Mouse (Mus musculus) neural tube, embryonic 12.5 days (tissue): Measurements from ENCODE around the gene Fem1a. TPM values are rescaled to one million over a fixed set of nuclear protein-coding genes. Genes with fewer than 3 reads are reported as not detected.
A peak's percentile ranks its signal among the peaks of the same experiment; 100 is the strongest.
"Not testable (repeated sequence)": the region's sequence is repeated elsewhere in the genome, so short reads cannot be mapped to it uniquely, and the experiment has no call there.

Experiments used
- ATAC-seq: fragments of 200-750 bp; cut with Nextera tagmentation; 2 replicates; pipeline ENCODE4 v1.8.0; 2017; ENCODE audit warnings: low read depth, mild to moderate bottlenecking, moderate TSS enrichment, moderate library complexity; ENCODE audit not compliant: low FRiP score
- H3K27ac ChIP-seq: fragments of 300-500 bp; sonication (generic); 2 replicates; pipeline ENCODE4 v1.5.1; 2016
- H3K27me3 ChIP-seq: fragments of 300-500 bp; sonication (generic); replicated peaks from 2 replicates; pipeline ENCODE4 v1.6.1; 2016; ENCODE audit warnings: mild to moderate bottlenecking
- H3K36me3 ChIP-seq: fragments of 300-500 bp; sonication (generic); 2 replicates; pipeline ENCODE4 v1.6.1; 2016; ENCODE audit warnings: mild to moderate bottlenecking
- H3K4me1 ChIP-seq: fragments of 300-500 bp; sonication (generic); 2 replicates; pipeline ENCODE4 v1.6.1; 2016
- H3K4me2 ChIP-seq: fragments of 300-500 bp; sonication (generic); replicated peaks from 2 replicates; pipeline ENCODE4 v1.6.1; 2016; ENCODE audit warnings: mild to moderate bottlenecking
- H3K4me3 ChIP-seq: fragments of 300-500 bp; sonication (generic); 2 replicates; pipeline ENCODE4 v1.5.1; 2016
- H3K9ac ChIP-seq: fragments of 300-500 bp; sonication (generic); 2 replicates; pipeline ENCODE4 v1.6.1; 2016; ENCODE audit warnings: mild to moderate bottlenecking
- H3K9me3 ChIP-seq: fragments of 300-500 bp; sonication (generic); 2 replicates; pipeline ENCODE4 v1.6.1; 2016; ENCODE audit warnings: mild to moderate bottlenecking
- WGBS: fragments of 180-500 bp; shearing (Covaris S2); methylation state at CpG from one replicate; pipeline ENCODE4 v1.1.7; 2016; 5-methylcytosine and 5-hydroxymethylcytosine counted together
- polyA plus RNA-seq: library from polyadenylated mRNA; unstranded; fragments of >200 nt; fragmentation: Nextera tagmentation; extraction: Ambion mirVana; gene quantifications from 2 replicates; pipeline ENCODE4 v1.2.1, GENCODE M21; 2016

The Fem1a gene
- polyA plus RNA-seq, 1 experiment from 2014 or later = 20.6 TPM

DNA sequence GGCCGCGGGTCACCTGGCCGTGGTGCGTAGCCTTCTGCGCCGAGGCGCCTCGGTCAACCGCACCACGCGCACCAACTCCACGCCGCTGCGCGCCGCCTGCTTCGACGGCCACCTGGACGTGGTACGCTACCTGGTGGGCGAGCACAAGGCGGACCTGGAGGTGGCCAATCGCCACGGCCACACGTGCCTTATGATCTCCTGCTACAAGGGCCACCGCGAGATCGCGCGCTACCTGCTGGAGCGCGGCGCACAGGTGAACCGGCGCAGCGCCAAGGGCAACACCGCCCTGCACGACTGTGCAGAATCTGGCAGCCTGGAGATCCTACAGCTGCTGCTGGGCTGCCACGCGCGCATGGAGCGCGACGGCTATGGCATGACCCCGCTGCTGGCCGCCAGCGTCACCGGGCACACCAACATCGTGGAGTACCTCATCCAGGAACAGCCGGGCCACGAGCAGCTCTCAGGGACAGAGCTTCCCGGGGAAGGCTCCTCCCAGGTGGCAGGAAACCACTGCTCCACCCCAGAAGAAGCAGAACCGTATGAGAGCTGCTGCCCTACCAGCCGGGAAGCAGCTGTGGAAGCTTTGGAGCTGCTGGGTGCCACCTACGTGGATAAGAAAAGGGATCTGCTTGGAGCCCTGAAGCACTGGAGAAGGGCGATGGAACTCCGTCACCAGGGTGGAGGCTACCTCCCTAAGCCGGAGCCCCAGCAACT is 728 bp downstream of the Fem1a start:
- Histone ChIP-seq H3K4me1 (peaks cover 43% of the 10 kb centered on the region), H3K4me3 (peak overlapping the region; percentile 78), H3K27me3 (no peaks in the 10 kb centered on the region), H3K27ac (0 out of 2 replicates have a peak overlapping the region, but pooled peaks have one; percentile 50), H3K36me3 (peaks cover 44% of the 10 kb centered on the region), H3K4me2 (peak overlapping the region; percentile 92), H3K9me3 (no peaks in the 10 kb centered on the region), H3K9ac (peak overlapping the region; percentile 68)
- WGBS = 13% methylated on average over 58 of the region's 58 CpGs
- no peak for ATAC-seq

GRCm38 (mm10) chr17:56258269-56258668 is 1.7 kb downstream of the Fem1a start:
- peaks cover 52% of the 10 kb centered on the region for H3K36me3 ChIP-seq
- not testable (repeated sequence) for H3K9ac ChIP-seq
- WGBS = 94% methylated on average over 19 of the region's 19 CpGs

GRCm38 (mm10) chr17:56258812-56259211 is 2.2 kb downstream of the Fem1a start:
- not testable (repeated sequence) for H3K27ac ChIP-seq, H3K4me3 ChIP-seq, ATAC-seq, H3K27me3 ChIP-seq, H3K9me3 ChIP-seq
- 89% methylated on average over 2 of the region's 2 CpGs for WGBS
- peaks cover 52% of the 10 kb centered on the region for H3K36me3 ChIP-seq
- peaks cover 43% of the 10 kb centered on the region for H3K4me1 ChIP-seq
- 0 out of 2 replicates have a peak overlapping the region, but pooled peaks have one; percentile 26 for H3K9ac ChIP-seq
- H3K4me2 ChIP-seq = peak overlapping the region; percentile 92

More at GRCm38 (mm10) chr17:56258269-56258668, 1.7 kb downstream of the Fem1a start:
- peak overlapping the region; percentile 92 for H3K4me2 ChIP-seq
- not testable (repeated sequence) for ATAC-seq, H3K27ac ChIP-seq, H3K27me3 ChIP-seq, H3K9me3 ChIP-seq, H3K4me3 ChIP-seq
- H3K4me1 ChIP-seq = peaks cover 43% of the 10 kb centered on the region

GRCm38 (mm10) chr17:56259301-56260037 is 2.9 kb downstream of the Fem1a start:
- peaks cover 43% of the 10 kb centered on the region for H3K4me1 ChIP-seq
- H3K4me3 ChIP-seq = no peak overlapping the region
- H3K9me3 ChIP-seq = no peaks in the 10 kb centered on the region
- H3K36me3 ChIP-seq = peaks cover 52% of the 10 kb centered on the region
- no peak for ATAC-seq
- peak overlapping the region; percentile 92; the same call in 1 of the 2 replicates for H3K4me2 ChIP-seq
- WGBS = 93% methylated on average over 10 of the region's 10 CpGs
- H3K9ac ChIP-seq = 0 out of 2 replicates have a peak overlapping the region, but pooled peaks have one; percentile 26
- no peaks in the 10 kb centered on the region for H3K27me3 ChIP-seq
- no peak overlapping the region for H3K27ac ChIP-seq

DNA sequence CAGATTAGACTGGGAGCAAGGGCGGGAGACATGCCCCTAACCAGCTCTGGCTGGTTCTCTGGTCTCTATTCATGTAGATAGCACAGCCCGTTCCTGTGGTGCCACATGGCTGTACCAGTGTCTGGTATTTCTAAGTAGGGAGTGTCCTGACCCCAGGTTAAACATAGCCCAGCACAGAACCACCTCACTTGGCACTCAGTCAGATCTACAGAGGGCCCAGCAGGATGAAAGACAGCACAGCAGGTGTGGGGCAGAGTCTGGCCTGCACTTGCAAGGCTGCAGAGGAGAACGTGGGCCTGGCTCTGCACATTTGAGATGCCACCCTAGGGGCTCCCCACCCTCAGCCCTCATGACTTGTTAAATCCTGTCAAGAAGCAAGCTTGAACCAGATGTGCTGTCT is 4.6 kb downstream of the Fem1a start:
- peaks cover 60% of the 10 kb centered on the region for H3K36me3 ChIP-seq
- WGBS = 83% methylated on average over 3 of the region's 3 CpGs
- H3K4me1 ChIP-seq = peaks cover 43% of the 10 kb centered on the region

DNA sequence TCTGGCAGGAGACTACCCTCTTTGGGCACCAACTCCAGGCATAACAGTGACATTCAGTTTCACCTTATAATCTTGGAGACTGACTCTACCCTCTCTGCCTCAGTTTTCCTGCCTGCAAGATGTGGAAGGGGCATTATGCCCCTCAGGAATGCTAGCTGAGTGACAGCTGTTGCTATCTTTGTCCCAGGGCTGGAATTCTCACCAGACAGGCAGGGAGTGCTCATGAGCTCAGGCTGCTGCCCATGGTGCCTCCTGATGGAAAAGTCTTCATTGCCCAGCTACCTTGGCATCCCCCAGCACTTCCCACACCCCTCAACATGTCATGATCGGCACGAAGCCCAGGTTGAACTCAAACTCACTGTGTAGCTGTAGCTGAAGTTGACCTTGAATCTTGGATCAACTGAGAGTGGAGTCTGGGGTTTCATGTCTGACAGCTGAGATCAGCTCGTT is 6.1 kb downstream of the Fem1a start:
- ATAC-seq = no peak
- no peaks in the 10 kb centered on the region for H3K27me3 ChIP-seq
- no peak overlapping the region for H3K27ac ChIP-seq
- H3K36me3 ChIP-seq = peaks cover 60% of the 10 kb centered on the region
- no peak overlapping the region for H3K4me3 ChIP-seq
- no peak overlapping the region for H3K4me2 ChIP-seq
- peaks cover 38% of the 10 kb centered on the region for H3K4me1 ChIP-seq
- H3K9ac ChIP-seq = no peak overlapping the region
- no peaks in the 10 kb centered on the region for H3K9me3 ChIP-seq
- 89% methylated on average over 3 of the region's 3 CpGs for WGBS

More for the DNA sequence above, 4.6 kb downstream of the Fem1a start:
- Histone ChIP-seq H3K4me2 (no peak overlapping the region), H3K27me3 (no peaks in the 10 kb centered on the region), H3K9me3 (no peaks in the 10 kb centered on the region), H3K4me3 (no peak overlapping the region), H3K9ac (no peak overlapping the region), H3K27ac (no peak overlapping the region)
- ATAC-seq = no peak

GRCm38 (mm10) chr17:56264020-56264419 is 7.4 kb downstream of the Fem1a start:
- 24% methylated on average over 8 of the region's 8 CpGs for WGBS
- peak; percentile 54; the same call in 1 of the 2 replicates for ATAC-seq
- Histone ChIP-seq H3K27ac (no peak overlapping the region), H3K4me2 (no peak overlapping the region), H3K27me3 (no peaks in the 10 kb centered on the region), H3K4me1 (peaks cover 26% of the 10 kb centered on the region), H3K4me3 (no peak overlapping the region), H3K9me3 (no peaks in the 10 kb centered on the region), H3K9ac (no peak overlapping the region), H3K36me3 (peaks cover 49% of the 10 kb centered on the region)

GRCm38 (mm10) chr17:56265011-56265410 is 8.4 kb downstream of the Fem1a start:
- Histone ChIP-seq H3K9me3 (no peaks in the 10 kb centered on the region), H3K36me3 (peaks cover 39% of the 10 kb centered on the region), H3K4me3 (no peak overlapping the region), H3K27me3 (no peaks in the 10 kb centered on the region), H3K27ac (no peak overlapping the region), H3K9ac (no peak overlapping the region), H3K4me1 (peaks cover 23% of the 10 kb centered on the region), H3K4me2 (no peak overlapping the region)
- over 99% methylated on average over 4 of the region's 4 CpGs for WGBS
- no peak for ATAC-seq

GRCm38 (mm10) chr17:56265869-56266268 is 9.3 kb downstream of the Fem1a start:
- H3K4me2 ChIP-seq = no peak overlapping the region
- WGBS = 84% methylated on average over 3 of the region's 3 CpGs
- ATAC-seq = no peak
- H3K36me3 ChIP-seq = peaks cover 31% of the 10 kb centered on the region
- H3K4me3 ChIP-seq = no peak overlapping the region
- no peaks in the 10 kb centered on the region for H3K9me3 ChIP-seq
- H3K9ac ChIP-seq = no peak overlapping the region
- peaks cover 15% of the 10 kb centered on the region for H3K4me1 ChIP-seq
- H3K27me3 ChIP-seq = no peaks in the 10 kb centered on the region
- no peak overlapping the region for H3K27ac ChIP-seq

- Histone ChIP-seq H3K4me1 (peaks cover 11% of the 10 kb centered on the region; the same call in 1 of the 2 replicates), H3K4me2 (no peak overlapping the region), H3K9ac (no peak overlapping the region), H3K4me3 (no peak overlapping the region), H3K36me3 (peaks cover 27% of the 10 kb centered on the region), H3K9me3 (no peaks in the 10 kb centered on the region), H3K27me3 (no peaks in the 10 kb centered on the region), H3K27ac (no peak overlapping the region)
- 73% methylated on average over 3 of the region's 3 CpGs for WGBS
- ATAC-seq = no peak
Measured at GRCm38 (mm10) chr17:56266271-56266670, 9.7 kb downstream of the Fem1a start.

DNA sequence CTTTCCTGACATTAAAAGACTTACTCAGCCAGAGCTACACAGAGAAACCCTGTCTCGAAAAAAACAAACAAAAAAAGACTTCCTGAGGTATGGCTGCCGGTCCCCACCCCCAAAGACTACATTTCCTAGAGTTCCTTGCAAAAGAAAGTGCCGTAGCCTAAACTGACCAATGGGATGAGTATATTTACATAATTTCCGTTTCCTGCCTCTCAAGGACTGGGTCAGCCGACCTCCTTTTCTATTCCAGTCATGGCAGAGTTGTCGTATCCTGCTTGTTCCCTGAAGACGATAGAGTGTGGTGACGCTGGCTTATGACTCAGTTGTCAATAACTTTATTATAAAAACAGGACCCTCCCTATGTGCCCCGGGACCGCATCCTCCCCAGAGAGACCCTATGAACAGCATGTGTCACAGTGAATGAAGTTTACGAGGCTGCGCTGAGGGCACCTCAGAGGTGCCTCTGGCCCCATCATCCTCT is 12.6 kb downstream of the Fem1a start:
- Histone ChIP-seq H3K27me3 (no peaks in the 10 kb centered on the region), H3K9ac (peak overlapping the region; percentile 42; the same call in 1 of the 2 replicates), H3K4me2 (peak overlapping the region; percentile 69), H3K27ac (peak overlapping the region; percentile 7; the same call in 1 of the 2 replicates), H3K4me3 (peak overlapping the region; percentile 31), H3K4me1 (peaks cover 7% of the 10 kb centered on the region; the same call in 1 of the 2 replicates), H3K36me3 (peaks cover 8% of the 10 kb centered on the region; the same call in 1 of the 2 replicates), H3K9me3 (no peaks in the 10 kb centered on the region)
- WGBS = 26% methylated on average over 12 of the region's 12 CpGs
- ATAC-seq = peak; percentile 77

- Histone ChIP-seq H3K4me1 (peaks cover 7% of the 10 kb centered on the region; the same call in 1 of the 2 replicates), H3K9ac (peak overlapping the region; percentile 42; the same call in 1 of the 2 replicates), H3K36me3 (peaks cover 5% of the 10 kb centered on the region; the same call in 1 of the 2 replicates), H3K27me3 (no peaks in the 10 kb centered on the region), H3K27ac (peak overlapping the region; percentile 7; the same call in 1 of the 2 replicates), H3K4me2 (peak overlapping the region; percentile 69), H3K4me3 (peak overlapping the region; percentile 31), H3K9me3 (no peaks in the 10 kb centered on the region)
- peak; percentile 42; the same call in 1 of the 2 replicates for ATAC-seq
- WGBS = 77% methylated on average over 3 of the region's 3 CpGs
Measured at GRCm38 (mm10) chr17:56269741-56270140, 13.1 kb downstream of the Fem1a start.
